Mouse (Mus musculus) embryonic fibroblast, embryonic 13.5 days (primary cell): ENCODE data around the gene Ghr.

Source experiments
- CTCF ChIP-seq: IDR thresholded peaks from 2 replicates; pipeline ENCODE4 v1.5.1; 2011; ENCODE audit warnings: mild to moderate bottlenecking, control low read depth, low read length, moderate library complexity, borderline replicate concordance; ENCODE audit not compliant: insufficient read depth
- POLR2A ChIP-seq: IDR thresholded peaks from 2 replicates; pipeline ENCODE4 v1.6.1; 2011; ENCODE audit warnings: low read depth, mild to moderate bottlenecking, control low read depth, low read length, moderate library complexity

GRCm38 (mm10) chr15:3397369-3398100, 185.8 kb downstream of the Ghr start:
- no peak for TF ChIP-seq POLR2A
- TF ChIP-seq CTCF = no peak
